Mouse (Mus musculus) frontal cortex, postnatal 36 days (tissue): ENCODE results near the gene Grid1.

Experiments
- DNase-seq, 2 experiments: peaks; one replicate each; pipeline ENCODE4 v3.0.0; 2022; ENCODE audit warnings: low spot score in 2 of 2

The Grid1 gene

GRCm38 (mm10) chr14:35404249-35404908 lies 584.5 kb downstream of the Grid1 start:
- DNase-seq = no peak

- peak in 1 of 2 experiments; percentile 5 for DNase-seq
These were observed 610.4 kb downstream of the Grid1 start for GRCm38 (mm10) chr14:35430259-35430658.

GRCm38 (mm10) chr14:35453702-35454101 lies 633.8 kb downstream of the Grid1 start:
- DNase-seq = peak; percentile 16 to 47

GRCm38 (mm10) chr14:35468254-35468653 lies 648.3 kb downstream of the Grid1 start:
- DNase-seq = no peak

GRCm38 (mm10) chr14:35486017-35486416 lies 666.1 kb downstream of the Grid1 start:
- peak in 1 of 2 experiments; percentile 31 for DNase-seq

- no peak for DNase-seq
These were observed 682.4 kb downstream of the Grid1 start for GRCm38 (mm10) chr14:35502324-35502723.

GRCm38 (mm10) chr14:35519402-35519801 lies 699.5 kb downstream of the Grid1 start:
- DNase-seq = peak in 1 of 2 experiments; percentile 17

- DNase-seq = no peak
These were observed 718.9 kb downstream of the Grid1 start for GRCm38 (mm10) chr14:35538835-35539234.

- no peak for DNase-seq
These were observed 721.5 kb downstream of the Grid1 start for GRCm38 (mm10) chr14:35541254-35541991.

- no peak for DNase-seq
These were observed 722.1 kb downstream of the Grid1 start for GRCm38 (mm10) chr14:35541992-35542380.

- peak; percentile 58 to 85 for DNase-seq
These were observed 734.4 kb downstream of the Grid1 start for GRCm38 (mm10) chr14:35554288-35554687.

GRCm38 (mm10) chr14:35561244-35561893 lies 741.5 kb downstream of the Grid1 start:
- peak in 1 of 2 experiments; percentile 34 for DNase-seq

GRCm38 (mm10) chr14:35572991-35573502 lies 753.1 kb downstream of the Grid1 start:
- DNase-seq = peak; percentile 12 to 23

GRCm38 (mm10) chr14:35574489-35574888 lies 754.6 kb downstream of the Grid1 start:
- DNase-seq = no peak

GRCm38 (mm10) chr14:35575285-35575684 lies 755.4 kb downstream of the Grid1 start:
- no peak for DNase-seq

GRCm38 (mm10) chr14:35625749-35626148 lies 805.8 kb downstream of the Grid1 start:
- no peak for DNase-seq
